Mouse (Mus musculus) skeletal muscle tissue, adult 2 months (tissue): ENCODE results near the gene Irf2.
"Not testable (repeated sequence)": the region's sequence is repeated elsewhere in the genome, so short reads cannot be mapped to it uniquely, and the experiment has no call there.

Experiments used
- DNase-seq: peaks from one replicate; pipeline ENCODE4 v3.0.0-alpha.2; 2012; ENCODE audit warnings: low read depth, low spot score

The Irf2 gene

DNA sequence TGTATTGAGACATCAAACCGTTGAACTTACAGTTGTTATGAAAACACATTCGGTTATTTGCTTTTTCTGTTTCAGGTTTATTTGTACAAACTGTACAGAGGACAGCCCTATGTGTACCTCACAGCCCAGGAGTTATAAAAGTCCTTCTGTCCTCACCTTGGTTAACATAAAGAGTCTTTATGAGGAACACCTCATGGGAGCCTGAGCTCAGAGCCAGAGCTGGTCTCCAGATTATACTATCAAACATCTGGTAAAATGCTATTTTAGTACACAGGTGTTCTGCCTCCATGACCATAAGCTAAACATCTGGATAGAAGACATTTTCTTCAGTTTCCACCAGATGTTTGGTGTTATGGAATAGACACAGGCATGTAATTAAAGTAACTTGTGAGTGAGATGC lies 13.1 kb upstream of the Irf2 start:
- DNase-seq = no peak

DNA sequence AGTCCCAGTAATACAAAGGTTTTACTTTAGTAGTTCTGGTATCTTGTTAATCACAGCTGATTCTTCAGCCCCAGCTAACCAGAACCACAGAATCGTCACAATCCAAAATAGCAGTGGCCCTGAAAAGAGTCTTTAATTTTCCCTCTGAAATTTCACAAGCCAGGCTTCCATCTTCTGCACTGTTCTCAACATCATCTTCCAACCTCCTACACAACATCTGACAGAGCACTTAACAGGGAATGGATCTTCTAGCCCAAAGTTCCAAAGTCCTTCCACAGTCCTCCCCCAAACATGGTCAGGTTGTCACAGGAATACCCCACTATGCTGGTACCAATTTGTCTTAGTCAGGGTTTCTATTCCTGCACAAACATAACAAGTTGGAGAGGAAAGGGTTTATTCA lies 9.9 kb upstream of the Irf2 start:
- not testable (repeated sequence) for DNase-seq

GRCm38 (mm10) chr8:46732381-46732915 lies 7.1 kb upstream of the Irf2 start:
- no peak for DNase-seq

GRCm38 (mm10) chr8:46733603-46734002 lies 5.9 kb upstream of the Irf2 start:
- DNase-seq = no peak

- DNase-seq = no peak
These were observed 4.0 kb upstream of the Irf2 start for GRCm38 (mm10) chr8:46735505-46735904.

DNA sequence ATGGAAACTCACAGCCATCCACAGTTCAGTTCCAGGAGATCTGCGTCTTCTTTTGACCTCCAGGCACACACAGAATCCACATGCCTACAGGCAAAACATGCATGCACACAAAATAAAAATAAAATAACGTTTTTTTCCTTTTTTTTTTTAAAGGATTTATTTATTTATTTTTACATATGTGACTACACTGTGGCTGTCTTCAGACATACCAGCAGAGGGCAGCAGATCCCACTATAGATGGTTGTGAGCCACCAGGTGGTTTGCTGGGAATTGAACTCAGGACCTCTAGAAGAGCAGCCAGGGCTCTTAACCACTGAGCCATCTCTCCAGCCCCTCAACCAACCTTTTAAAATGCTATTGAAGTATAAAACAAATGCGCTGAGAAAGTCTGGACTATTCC lies 3.3 kb upstream of the Irf2 start:
- no peak for DNase-seq

DNA sequence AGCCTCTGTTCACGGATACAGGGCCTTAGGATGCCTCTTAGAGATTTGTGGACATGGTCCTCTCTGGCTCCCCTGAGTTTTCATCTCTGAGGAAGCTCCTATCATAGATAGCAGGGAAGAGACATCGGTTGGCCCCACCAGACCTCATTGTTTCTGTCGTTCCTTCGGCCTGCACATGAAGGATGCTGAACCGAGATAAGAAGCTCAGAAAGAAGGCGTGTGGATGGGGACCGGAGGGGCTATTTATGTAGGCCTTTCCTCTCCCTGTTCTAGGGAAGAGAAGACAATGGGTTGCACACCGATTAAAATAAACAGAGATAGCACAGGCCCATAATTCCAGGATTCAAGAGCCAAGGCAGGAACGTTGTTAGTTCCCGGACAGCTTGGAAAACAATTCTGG lies 2.1 kb upstream of the Irf2 start:
- DNase-seq = no peak

DNA sequence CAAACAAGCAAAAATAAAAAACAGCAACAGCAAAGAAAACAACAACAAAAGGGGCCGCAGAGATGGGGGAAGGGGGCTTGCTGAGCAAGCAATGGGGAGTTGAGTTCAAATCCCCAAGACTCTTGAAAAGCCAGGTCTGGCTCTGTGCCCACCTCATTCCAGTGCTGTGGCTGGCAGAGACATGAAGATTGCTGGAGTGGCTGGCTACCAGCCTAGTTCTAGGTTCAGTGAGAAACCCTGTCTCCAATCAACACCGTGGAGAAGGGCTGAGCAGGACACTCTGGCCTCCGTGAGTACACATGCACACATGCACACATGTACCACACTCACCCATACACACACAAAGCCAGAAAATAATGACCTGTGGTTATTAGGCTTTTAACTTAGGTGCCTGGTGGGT lies 1.6 kb upstream of the Irf2 start:
- DNase-seq = peak; percentile 38

- no peak for DNase-seq
These were observed 931 bp upstream of the Irf2 start for GRCm38 (mm10) chr8:46738601-46739000.

DNA sequence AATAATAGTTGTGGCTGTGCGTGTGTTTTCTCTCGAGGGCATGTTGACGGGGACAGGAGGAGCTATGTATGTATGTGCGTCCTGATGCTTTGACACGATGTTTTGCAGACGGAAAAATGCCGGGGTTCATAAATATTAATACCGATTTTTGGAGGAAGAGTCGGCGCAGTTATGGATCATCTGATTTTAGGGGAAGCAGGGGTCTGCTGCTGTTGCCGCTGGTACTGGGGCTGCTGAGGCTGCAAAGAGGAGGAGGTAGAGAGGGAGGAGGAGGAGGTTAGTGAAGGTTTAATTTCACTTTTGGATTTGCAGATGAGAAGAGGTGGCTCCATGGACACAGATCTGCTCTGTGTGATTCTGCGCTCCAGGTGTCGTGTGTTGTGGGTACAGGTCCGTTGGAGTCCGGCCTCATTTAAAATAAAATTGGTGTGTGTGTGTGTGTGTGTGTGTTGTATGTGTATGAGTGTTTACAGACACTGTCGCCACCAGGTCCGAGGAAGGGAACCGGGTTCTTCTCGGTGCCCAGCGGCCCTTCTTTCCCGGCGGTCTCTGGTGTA lies 502 bp downstream of the Irf2 start:
- DNase-seq = peak; percentile 32

GRCm38 (mm10) chr8:46740513-46741280 lies 1.2 kb downstream of the Irf2 start:
- peak; percentile 57 for DNase-seq

GRCm38 (mm10) chr8:46741281-46741791 lies 1.8 kb downstream of the Irf2 start:
- peak; percentile 48 for DNase-seq

- DNase-seq = no peak
These were observed 2.6 kb downstream of the Irf2 start for GRCm38 (mm10) chr8:46741991-46742690.

DNA sequence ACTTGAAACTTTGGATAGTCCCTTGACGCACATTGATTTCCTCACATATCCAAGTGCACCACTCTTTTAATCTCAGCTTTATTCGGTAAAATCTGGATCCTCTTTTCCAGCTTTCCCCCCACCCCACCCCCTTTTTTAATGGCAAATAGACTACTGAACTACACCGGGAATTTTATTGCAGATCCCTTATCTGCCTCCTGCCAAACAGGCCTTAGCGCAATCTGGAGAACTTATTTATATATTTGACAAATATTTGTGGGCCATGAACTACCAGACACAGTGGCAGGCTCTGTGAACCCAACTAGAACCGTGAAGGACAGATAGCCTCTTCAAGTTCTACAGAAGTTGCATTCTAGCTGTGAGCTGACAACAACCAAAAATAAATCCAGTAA lies 3.2 kb downstream of the Irf2 start:
- no peak for DNase-seq

DNA sequence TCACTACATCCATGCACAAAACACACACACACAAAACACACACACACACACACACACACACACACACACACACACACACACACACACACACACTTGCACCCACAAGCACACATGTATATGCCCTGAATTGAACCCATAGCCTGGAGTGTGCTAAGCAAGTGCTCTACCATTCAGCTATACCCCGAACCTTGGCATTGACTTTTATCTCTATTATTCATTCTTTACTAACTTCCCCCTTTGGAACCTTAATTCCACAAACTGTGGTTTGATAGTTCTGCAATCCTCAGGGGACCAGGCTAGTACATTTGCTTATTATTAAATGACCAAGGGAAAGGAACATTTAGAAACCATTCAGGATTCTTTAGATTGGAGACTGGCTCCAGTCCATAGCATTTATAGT lies 5.9 kb downstream of the Irf2 start:
- DNase-seq = no peak

DNA sequence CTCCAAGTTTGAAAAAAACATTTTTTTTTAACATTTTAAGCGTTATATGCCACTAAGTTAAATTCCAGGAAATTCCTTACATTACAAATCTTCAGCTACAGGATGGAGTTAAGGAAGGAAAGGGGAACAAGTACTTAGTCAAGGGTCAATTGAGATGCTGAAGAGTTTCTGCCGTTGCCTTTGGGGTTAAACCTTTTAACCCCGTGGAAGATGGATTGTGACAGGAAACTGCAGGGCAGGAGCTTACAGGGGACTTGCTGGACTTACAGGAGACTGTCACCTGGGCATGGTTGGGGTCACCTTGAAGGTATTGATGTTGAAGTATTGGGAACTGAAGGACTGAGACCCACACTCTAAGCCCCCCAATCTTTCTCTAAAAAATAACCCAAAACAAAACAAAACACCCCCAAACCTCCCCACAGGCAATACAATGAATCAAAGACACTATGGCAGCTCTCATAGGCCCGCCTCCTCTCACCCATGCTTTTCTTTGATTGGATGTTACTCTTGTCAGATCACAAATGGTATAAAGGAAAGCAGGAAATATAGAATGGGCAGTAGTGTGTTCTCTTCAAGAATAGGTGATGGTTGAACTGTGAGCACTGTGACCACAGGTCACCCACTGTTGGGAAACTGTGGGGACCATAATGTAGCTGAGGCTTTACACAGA lies 7.9 kb downstream of the Irf2 start:
- no peak for DNase-seq

GRCm38 (mm10) chr8:46750000-46750399 lies 10.5 kb downstream of the Irf2 start:
- no peak for DNase-seq

DNA sequence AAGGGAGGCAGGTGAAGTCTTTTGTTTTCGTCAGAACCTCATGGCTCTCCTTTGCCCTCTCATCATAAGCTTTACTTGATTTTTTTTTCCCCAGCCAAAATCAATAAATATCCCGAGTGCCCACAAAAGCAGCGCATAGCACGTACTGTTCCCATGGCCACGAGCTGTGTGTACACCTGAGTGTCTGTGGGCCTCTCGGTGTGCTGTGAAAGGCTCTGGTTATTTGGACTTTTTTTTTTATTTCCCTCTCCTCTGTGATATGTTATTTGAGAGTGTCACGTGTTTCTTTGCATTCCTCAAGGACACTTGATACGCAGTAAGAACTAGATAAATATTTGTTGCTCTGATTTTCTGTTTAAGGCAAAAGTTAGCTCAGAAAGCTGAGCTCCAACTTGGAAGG lies 11.0 kb downstream of the Irf2 start:
- no peak for DNase-seq

DNA sequence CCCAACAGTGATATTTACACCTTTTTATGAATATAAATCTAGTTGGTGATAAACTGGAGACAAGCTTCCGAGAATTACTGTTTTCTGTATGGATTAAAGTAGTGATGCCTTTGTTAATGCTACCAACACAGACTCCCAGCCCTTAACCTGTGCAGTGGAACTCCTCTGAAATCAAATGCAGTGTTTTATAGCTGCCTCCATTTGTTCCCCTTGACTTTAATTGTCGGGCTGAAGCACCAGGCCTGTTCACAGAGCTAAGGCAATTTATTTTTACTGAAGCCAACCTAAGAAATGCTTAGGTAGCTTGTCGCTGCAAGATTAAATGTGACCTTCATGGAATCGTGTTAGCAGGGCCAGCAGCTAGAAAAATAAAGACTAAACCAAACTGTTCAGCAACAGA lies 11.6 kb downstream of the Irf2 start:
- DNase-seq = no peak

DNA sequence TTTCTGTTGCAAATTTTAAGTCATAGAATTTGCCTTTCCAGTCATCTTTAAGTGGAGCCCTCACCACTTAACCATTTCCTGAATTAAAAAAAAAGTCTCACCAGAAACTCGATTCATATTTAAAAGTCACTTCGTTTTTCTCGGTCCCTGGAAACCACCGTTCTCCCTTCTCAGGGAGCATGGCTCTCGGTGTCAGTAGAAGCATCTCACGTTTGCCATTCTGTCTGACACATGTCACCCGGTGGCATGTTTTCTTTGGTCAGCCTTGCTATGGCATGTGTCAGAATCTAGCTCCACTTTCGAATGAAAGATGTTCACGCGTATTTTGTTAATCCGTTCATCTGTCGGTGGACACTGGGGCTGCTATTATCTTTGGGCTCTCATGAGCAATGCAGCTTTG lies 13.5 kb downstream of the Irf2 start:
- DNase-seq = no peak

- DNase-seq = peak; percentile 44
These were observed 14.8 kb downstream of the Irf2 start for GRCm38 (mm10) chr8:46754355-46754754.

GRCm38 (mm10) chr8:46755731-46756333 lies 16.3 kb downstream of the Irf2 start:
- no peak for DNase-seq
